Mouse (Mus musculus): ENCODE measurements around the gene Sdhaf1. TPM values are rescaled to one million over a fixed set of nuclear protein-coding genes. Genes with fewer than 3 reads are reported as not detected.

The Sdhaf1 gene
- total RNA-seq, 2 experiments from 2014 or later = 7.8 to 10.6 TPM

Other genes starting within 250 kb of the Sdhaf1 start
- gene Gm26920, start 233.5 kb downstream of the Sdhaf1 start, total RNA-seq (2021) = under 1 TPM in 1 of 2 experiments, not detected in 1; 0.80 TPM
- gene Zfp566, start 233.4 kb downstream of the Sdhaf1 start, total RNA-seq (2021) = 1 to 10 TPM; 1.1 to 1.8 TPM
- gene Zfp260, start 229.1 kb downstream of the Sdhaf1 start, total RNA-seq (2021) = 10 to 100 TPM; 29.9 to 33.5 TPM
- gene Zfp382, start 202.0 kb downstream of the Sdhaf1 start, total RNA-seq (2021) = 1 to 10 TPM; 1.6 to 2.9 TPM
- gene Zfp146, start 154.1 kb downstream of the Sdhaf1 start, total RNA-seq (2021) = 10 to 100 TPM; 23.5 to 27.0 TPM
- gene Cox7a1, start 139.8 kb downstream of the Sdhaf1 start, total RNA-seq (2021) = 100 to 1,000 TPM; 827 to 966 TPM
- gene Capns1, start 125.1 kb downstream of the Sdhaf1 start, total RNA-seq (2021) = 100 to 1,000 TPM; 275 to 320 TPM
- 10 to 100 TPM; 56.0 to 61.2 TPM for gene Polr2i, start 91.9 kb downstream of the Sdhaf1 start, total RNA-seq (2021)
- gene Tbcb, start 91.6 kb downstream of the Sdhaf1 start, total RNA-seq (2021) = 10 to 100 TPM; 26.8 to 37.2 TPM
- under 1 TPM in 1 of 2 experiments, not detected in 1; 0.33 TPM for gene Ovol3, start 88.2 kb downstream of the Sdhaf1 start, total RNA-seq (2021)
- gene Thap8, start 43.8 kb downstream of the Sdhaf1 start, total RNA-seq (2021) = under 1 TPM; 0.16 to 0.29 TPM
- gene Wdr62, start 43.5 kb downstream of the Sdhaf1 start, total RNA-seq (2021) = 1 to 10 TPM; 2.9 to 3.1 TPM
- gene Clip3, start 32.2 kb downstream of the Sdhaf1 start, total RNA-seq (2021) = 10 to 100 TPM; 18.2 to 20.9 TPM
- 10 to 100 TPM; 16.0 to 17.4 TPM for gene Alkbh6, start 15.2 kb downstream of the Sdhaf1 start, total RNA-seq (2021)
- gene Syne4, start 9.1 kb downstream of the Sdhaf1 start, total RNA-seq (2021) = 1 to 10 TPM; 1.0 to 1.1 TPM
- gene E130208F15Rik, start 2.2 kb downstream of the Sdhaf1 start, total RNA-seq (2021) = under 1 TPM; 0.51 to 0.78 TPM
- gene Lrfn3, start 38.9 kb upstream of the Sdhaf1 start, total RNA-seq (2021) = 1 to 10 TPM; 1.5 to 1.8 TPM
- gene Tyrobp, start 89.9 kb upstream of the Sdhaf1 start, total RNA-seq (2021) = 10 to 100 TPM in 1 of 2 experiments, 1 to 10 TPM in 1; 7.8 to 10.4 TPM
- under 1 TPM in 1 of 2 experiments, not detected in 1; 0.94 TPM for gene Hcst, start 96.0 kb upstream of the Sdhaf1 start, total RNA-seq (2021)
- gene Nfkbid, start 97.8 kb upstream of the Sdhaf1 start, total RNA-seq (2021) = under 1 TPM; 0.21 to 0.33 TPM
- gene Aplp1, start 121.6 kb upstream of the Sdhaf1 start, total RNA-seq (2021) = 1 to 10 TPM; 1.9 to 2.3 TPM
- gene Kirrel2, start 133.8 kb upstream of the Sdhaf1 start, total RNA-seq (2021) = not detected
- not detected for gene Nphs1, start 134.4 kb upstream of the Sdhaf1 start, total RNA-seq (2021)
- not detected for gene Prodh2, start 169.7 kb upstream of the Sdhaf1 start, total RNA-seq (2021)
- gene Arhgap33, start 211.2 kb upstream of the Sdhaf1 start, total RNA-seq (2021) = 1 to 10 TPM in 1 of 2 experiments, under 1 TPM in 1; 0.98 to 2.4 TPM
- gene Hspb6, start 228.3 kb upstream of the Sdhaf1 start, total RNA-seq (2021) = 100 to 1,000 TPM; 455 to 476 TPM
- 1 to 10 TPM; 3.9 to 4.8 TPM for gene Proser3, start 228.4 kb upstream of the Sdhaf1 start, total RNA-seq (2021)
- gene Lin37, start 235.9 kb upstream of the Sdhaf1 start, total RNA-seq (2021) = 1 to 10 TPM; 8.4 to 9.1 TPM
- gene U2af1l4, start 239.4 kb upstream of the Sdhaf1 start, total RNA-seq (2021) = 10 to 100 TPM; 49.6 to 50.1 TPM
- 1 to 10 TPM in 1 of 2 experiments, under 1 TPM in 1; 0.74 to 1.7 TPM for gene Gm49396, start 239.4 kb upstream of the Sdhaf1 start, total RNA-seq (2021)
- gene Psenen, start 239.7 kb upstream of the Sdhaf1 start, total RNA-seq (2021) = 10 to 100 TPM; 83.4 to 92.7 TPM
- under 1 TPM; 0.60 to 0.88 TPM for gene Igflr1, start 241.5 kb upstream of the Sdhaf1 start, total RNA-seq (2021)